Mouse (Mus musculus): ENCODE measurements around the gene Cracr2a.

- TF ChIP-seq POLR2A (IDR thresholded peaks at IDR 0.05; ENCODE audit: insufficient read depth, low read depth, low read length) (no peak), CTCF (IDR thresholded peaks at IDR 0.05; ENCODE audit: insufficient read depth, low read depth, low read length) (no peak)
These were observed 14.5 kb upstream of the Cracr2a start for GRCm38 (mm10) chr6:127546676-127547075.

All from olfactory bulb, adult 2 months (tissue).